Mouse (Mus musculus): ENCODE measurements around the gene Frmd5.

Gene Frmd5

GRCm38 (mm10) chr2:121761281-121761795, 45.5 kb downstream of the Frmd5 start:
- no peak for DNase-seq (ENCODE audit: low read depth)

GRCm38 (mm10) chr2:121760646-121761045, 46.2 kb downstream of the Frmd5 start:
- peak; percentile 9 for DNase-seq (ENCODE audit: low read depth)

GRCm38 (mm10) chr2:121758258-121758657, 48.6 kb downstream of the Frmd5 start:
- no peak for DNase-seq (ENCODE audit: low read depth)

GRCm38 (mm10) chr2:121756336-121756735, 50.6 kb downstream of the Frmd5 start:
- peak; percentile 17 for DNase-seq (ENCODE audit: low read depth)

GRCm38 (mm10) chr2:121755056-121755455, 51.8 kb downstream of the Frmd5 start:
- DNase-seq (ENCODE audit: low read depth), result no peak

- DNase-seq (ENCODE audit: low read depth), result no peak
These were observed 56.8 kb downstream of the Frmd5 start for GRCm38 (mm10) chr2:121750121-121750520.

GRCm38 (mm10) chr2:121741151-121741550, 65.7 kb downstream of the Frmd5 start:
- DNase-seq (ENCODE audit: low read depth), result no peak

- no peak for DNase-seq (ENCODE audit: low read depth)
These were observed 67.5 kb downstream of the Frmd5 start for GRCm38 (mm10) chr2:121739410-121739809.

GRCm38 (mm10) chr2:121733426-121733825, 73.5 kb downstream of the Frmd5 start:
- no peak for DNase-seq (ENCODE audit: low read depth)

GRCm38 (mm10) chr2:121730486-121730885, 76.4 kb downstream of the Frmd5 start:
- DNase-seq (ENCODE audit: low read depth), result no peak

- DNase-seq (ENCODE audit: low read depth), result no peak
These were observed 77.8 kb downstream of the Frmd5 start for GRCm38 (mm10) chr2:121728907-121729575.

- no peak for DNase-seq (ENCODE audit: low read depth)
These were observed 82.0 kb downstream of the Frmd5 start for GRCm38 (mm10) chr2:121724866-121725265.

- DNase-seq (ENCODE audit: low read depth), result no peak
These were observed 83.1 kb downstream of the Frmd5 start for GRCm38 (mm10) chr2:121723796-121724195.

- DNase-seq (ENCODE audit: low read depth), result no peak
These were observed 87.9 kb downstream of the Frmd5 start for GRCm38 (mm10) chr2:121719000-121719399.

- no peak for DNase-seq (ENCODE audit: low read depth)
These were observed 89.8 kb downstream of the Frmd5 start for GRCm38 (mm10) chr2:121717133-121717532.

- no peak for DNase-seq (ENCODE audit: low read depth)
These were observed 93.3 kb downstream of the Frmd5 start for GRCm38 (mm10) chr2:121713567-121713966.

- no peak for DNase-seq (ENCODE audit: low read depth)
These were observed 95.0 kb downstream of the Frmd5 start for GRCm38 (mm10) chr2:121711748-121712384.

GRCm38 (mm10) chr2:121709096-121709495, 97.8 kb downstream of the Frmd5 start:
- DNase-seq (ENCODE audit: low read depth), result no peak

GRCm38 (mm10) chr2:121707461-121707860, 99.4 kb downstream of the Frmd5 start:
- DNase-seq (ENCODE audit: low read depth), result no peak

- DNase-seq (ENCODE audit: low read depth), result no peak
These were observed 101.1 kb downstream of the Frmd5 start for GRCm38 (mm10) chr2:121705756-121706155.

GRCm38 (mm10) chr2:121699331-121699730, 107.6 kb downstream of the Frmd5 start:
- no peak for DNase-seq (ENCODE audit: low read depth)

GRCm38 (mm10) chr2:121695436-121695835, 111.5 kb downstream of the Frmd5 start:
- peak; percentile 58 for DNase-seq (ENCODE audit: low read depth)

GRCm38 (mm10) chr2:121688107-121688506, 118.8 kb downstream of the Frmd5 start:
- DNase-seq (ENCODE audit: low read depth), result peak; percentile 76

GRCm38 (mm10) chr2:121683606-121684005, 123.3 kb downstream of the Frmd5 start:
- DNase-seq (ENCODE audit: low read depth), result no peak

All from NIH3T3 (cell line).